Mouse (Mus musculus) hindbrain, embryonic 16.5 days (tissue): ENCODE data around the gene Zfp36l1. TPM values are rescaled to one million over a fixed set of nuclear protein-coding genes. Genes with fewer than 3 reads are reported as not detected.
A peak's percentile ranks its signal among the peaks of the same experiment; 100 is the strongest.

ENCODE experiments used
- ATAC-seq: fragments of 200-750 bp; cut with Nextera tagmentation; 2 replicates; pipeline ENCODE4 v1.8.0; 2017; ENCODE audit warnings: moderate TSS enrichment, moderate library complexity
- H3K27ac ChIP-seq: fragments of 300-500 bp; sonication (generic); 2 replicates; pipeline ENCODE4 v1.5.1; 2014; ENCODE audit warnings: low read depth, mild to moderate bottlenecking, control low read depth, low read length, moderate library complexity
- H3K27me3 ChIP-seq: fragments of 300-500 bp; sonication (generic); replicated peaks from 2 replicates; pipeline ENCODE4 v1.6.1; 2014; ENCODE audit warnings: low read length; ENCODE audit not compliant: control insufficient read depth, insufficient read depth
- H3K36me3 ChIP-seq: fragments of 300-500 bp; sonication (generic); 2 replicates; pipeline ENCODE4 v1.6.1; 2014; ENCODE audit warnings: mild to moderate bottlenecking, low read length, moderate library complexity, mixed read lengths; ENCODE audit not compliant: control insufficient read depth, insufficient read depth
- H3K4me1 ChIP-seq: fragments of 300-500 bp; sonication (generic); 2 replicates; pipeline ENCODE4 v1.6.1; 2014; ENCODE audit warnings: low read depth, low read length; ENCODE audit not compliant: control insufficient read depth, insufficient read depth
- H3K4me2 ChIP-seq: fragments of 300-500 bp; sonication (generic); 2 replicates; pipeline ENCODE4 v1.6.1; 2014; ENCODE audit warnings: mild to moderate bottlenecking, low read length, control low read depth, moderate library complexity
- H3K4me3 ChIP-seq: fragments of 300-500 bp; sonication (generic); 2 replicates; pipeline ENCODE4 v1.5.1; 2014; ENCODE audit warnings: mild to moderate bottlenecking, low read length, control low read depth, moderate library complexity
- H3K9ac ChIP-seq: fragments of 300-500 bp; sonication (generic); 2 replicates; pipeline ENCODE4 v1.6.1; 2014; ENCODE audit warnings: low read depth, mild to moderate bottlenecking, control low read depth, low read length, moderate library complexity
- H3K9me3 ChIP-seq: fragments of 300-500 bp; sonication (generic); 2 replicates; pipeline ENCODE4 v1.6.1; 2014; ENCODE audit warnings: mild to moderate bottlenecking, low read length, moderate library complexity; ENCODE audit not compliant: control insufficient read depth
- WGBS: fragments of 180-500 bp; shearing (Covaris S2); extraction: QIAGEN DNeasy Blood & Tissue Kit; methylation state at CpG from one replicate; pipeline ENCODE4 v1.1.7; 2014; 5-methylcytosine and 5-hydroxymethylcytosine counted together
- polyA plus RNA-seq: library from polyadenylated mRNA; unstranded; fragments of >200 nt; fragmentation: Nextera tagmentation; extraction: Ambion mirVana; gene quantifications from 2 replicates; pipeline ENCODE4 v1.2.1, GENCODE M21; 2015

Gene Zfp36l1
- polyA plus RNA-seq, 1 experiment from 2014 or later = 38.0 TPM

GRCm38 (mm10) chr12:80088143-80088542 lies 24.7 kb downstream of the Zfp36l1 start:
- Histone ChIP-seq H3K27ac (no peak overlapping the region), H3K27me3 (no peaks in the 10 kb centered on the region), H3K4me3 (no peak overlapping the region), H3K36me3 (no peaks in the 10 kb centered on the region), H3K4me1 (no peaks in the 10 kb centered on the region), H3K9me3 (no peaks in the 10 kb centered on the region), H3K4me2 (no peak overlapping the region), H3K9ac (no peak overlapping the region)
- no peak for ATAC-seq
- 83% methylated on average over 4 of the region's 4 CpGs for WGBS

- Histone ChIP-seq H3K4me2 (no peak overlapping the region), H3K27me3 (no peaks in the 10 kb centered on the region), H3K36me3 (no peaks in the 10 kb centered on the region), H3K4me3 (no peak overlapping the region), H3K9me3 (no peaks in the 10 kb centered on the region), H3K9ac (no peak overlapping the region), H3K27ac (no peak overlapping the region), H3K4me1 (no peaks in the 10 kb centered on the region)
- no peak for ATAC-seq
- WGBS = 51% methylated on average over 7 of the region's 7 CpGs
Observed at GRCm38 (mm10) chr12:80084446-80085112, 28.2 kb downstream of the Zfp36l1 start.

GRCm38 (mm10) chr12:80083937-80084336 lies 28.9 kb downstream of the Zfp36l1 start:
- Histone ChIP-seq H3K9ac (no peak overlapping the region), H3K27ac (no peak overlapping the region), H3K27me3 (no peaks in the 10 kb centered on the region), H3K4me1 (no peaks in the 10 kb centered on the region), H3K4me3 (no peak overlapping the region), H3K36me3 (no peaks in the 10 kb centered on the region), H3K4me2 (no peak overlapping the region), H3K9me3 (no peaks in the 10 kb centered on the region)
- WGBS = 8% methylated on average over 3 of the region's 3 CpGs
- ATAC-seq = no peak

GRCm38 (mm10) chr12:80083133-80083821 lies 29.5 kb downstream of the Zfp36l1 start:
- H3K9me3 ChIP-seq = no peaks in the 10 kb centered on the region

GRCm38 (mm10) chr12:80082730-80083129 lies 30.1 kb downstream of the Zfp36l1 start:
- Histone ChIP-seq H3K4me3 (no peak overlapping the region), H3K4me1 (no peaks in the 10 kb centered on the region), H3K9ac (no peak overlapping the region), H3K27ac (no peak overlapping the region), H3K4me2 (no peak overlapping the region), H3K36me3 (no peaks in the 10 kb centered on the region), H3K27me3 (no peaks in the 10 kb centered on the region), H3K9me3 (no peaks in the 10 kb centered on the region)
- WGBS = 94% methylated on average over 4 of the region's 4 CpGs
- no peak for ATAC-seq

More at GRCm38 (mm10) chr12:80083133-80083821, 29.5 kb downstream of the Zfp36l1 start:
- Histone ChIP-seq H3K4me3 (no peak overlapping the region), H3K27ac (no peak overlapping the region), H3K36me3 (no peaks in the 10 kb centered on the region), H3K4me1 (no peaks in the 10 kb centered on the region), H3K9ac (no peak overlapping the region), H3K4me2 (no peak overlapping the region), H3K27me3 (no peaks in the 10 kb centered on the region)
- no peak for ATAC-seq
- 74% methylated on average over 7 of the region's 7 CpGs for WGBS

GRCm38 (mm10) chr12:80081440-80081839 lies 31.4 kb downstream of the Zfp36l1 start:
- Histone ChIP-seq H3K9me3 (no peaks in the 10 kb centered on the region), H3K9ac (no peak overlapping the region), H3K27me3 (no peaks in the 10 kb centered on the region), H3K4me2 (no peak overlapping the region), H3K36me3 (no peaks in the 10 kb centered on the region), H3K4me3 (no peak overlapping the region), H3K27ac (0 out of 2 replicates have a peak overlapping the region, but pooled peaks have one; percentile 31), H3K4me1 (no peaks in the 10 kb centered on the region)
- 68% methylated on average over 2 of the region's 2 CpGs for WGBS
- no peak for ATAC-seq

- H3K4me3 ChIP-seq = no peak overlapping the region
- no peaks in the 10 kb centered on the region for H3K4me1 ChIP-seq
- H3K27ac ChIP-seq = no peak overlapping the region
- H3K9me3 ChIP-seq = no peaks in the 10 kb centered on the region
- no peaks in the 10 kb centered on the region for H3K27me3 ChIP-seq
- no peaks in the 10 kb centered on the region for H3K36me3 ChIP-seq
- 84% methylated on average over 4 of the region's 4 CpGs for WGBS
- no peak overlapping the region for H3K4me2 ChIP-seq
- H3K9ac ChIP-seq = no peak overlapping the region
- ATAC-seq = no peak
Observed at GRCm38 (mm10) chr12:80079937-80080336, 32.9 kb downstream of the Zfp36l1 start.

- ATAC-seq = no peak
- WGBS = 86% methylated on average over 2 of the region's 2 CpGs
Observed at GRCm38 (mm10) chr12:80074331-80074730, 38.5 kb downstream of the Zfp36l1 start.

GRCm38 (mm10) chr12:80070534-80071287 lies 42.1 kb downstream of the Zfp36l1 start:
- no peak overlapping the region for H3K4me3 ChIP-seq
- no peaks in the 10 kb centered on the region for H3K4me1 ChIP-seq
- H3K27ac ChIP-seq = 0 out of 2 replicates have a peak overlapping the region, but pooled peaks have one; percentile 16
- no peaks in the 10 kb centered on the region for H3K27me3 ChIP-seq
- 28% methylated on average over 8 of the region's 8 CpGs for WGBS
- peak; percentile 64; the same call in 1 of the 2 replicates for ATAC-seq
- no peaks in the 10 kb centered on the region for H3K36me3 ChIP-seq
- H3K4me2 ChIP-seq = no peak overlapping the region
- no peak overlapping the region for H3K9ac ChIP-seq
- no peaks in the 10 kb centered on the region for H3K9me3 ChIP-seq

More at GRCm38 (mm10) chr12:80074331-80074730, 38.5 kb downstream of the Zfp36l1 start:
- Histone ChIP-seq H3K9me3 (no peaks in the 10 kb centered on the region), H3K27me3 (no peaks in the 10 kb centered on the region), H3K4me1 (no peaks in the 10 kb centered on the region), H3K27ac (no peak overlapping the region), H3K9ac (no peak overlapping the region), H3K36me3 (no peaks in the 10 kb centered on the region), H3K4me3 (no peak overlapping the region), H3K4me2 (no peak overlapping the region)
